Mouse (Mus musculus) embryonic facial prominence, embryonic 14.5 days (tissue): ENCODE data around the gene Heatr4. TPM values are rescaled to one million over a fixed set of nuclear protein-coding genes. Genes with fewer than 3 reads are reported as not detected.

Source experiments
- ATAC-seq: fragments of 200-750 bp; cut with Nextera tagmentation; 2 replicates; pipeline ENCODE4 v1.8.0; 2017; ENCODE audit warnings: low read depth, moderate number of reproducible peaks, moderate TSS enrichment
- DNase-seq: peaks from one replicate; pipeline ENCODE4 v3.0.0-alpha.2; 2015; ENCODE audit warnings: low spot score
- H3K27ac ChIP-seq: fragments of 300-500 bp; sonication (generic); replicated peaks from 2 replicates; pipeline ENCODE4 v1.5.1; 2014; ENCODE audit warnings: low read depth, mild to moderate bottlenecking, low read length, moderate library complexity
- H3K27me3 ChIP-seq: fragments of 300-500 bp; sonication (generic); replicated peaks from 2 replicates; pipeline ENCODE4 v1.6.1; 2014; ENCODE audit warnings: low read length; ENCODE audit not compliant: control insufficient read depth, insufficient read depth
- H3K36me3 ChIP-seq: fragments of 300-500 bp; sonication (generic); 2 replicates; pipeline ENCODE4 v1.6.1; 2014; ENCODE audit warnings: low read length, mixed read lengths; ENCODE audit not compliant: control insufficient read depth, insufficient read depth
- H3K4me1 ChIP-seq: fragments of 300-500 bp; sonication (generic); 2 replicates; pipeline ENCODE4 v1.6.1; 2014; ENCODE audit warnings: antibody characterized with exemption, low read length; ENCODE audit not compliant: control insufficient read depth, insufficient read depth
- H3K4me2 ChIP-seq: fragments of 300-500 bp; sonication (generic); 2 replicates; pipeline ENCODE4 v1.6.1; 2014; ENCODE audit warnings: low read depth, mild to moderate bottlenecking, low read length, moderate library complexity, mixed read lengths
- H3K4me3 ChIP-seq: fragments of 300-500 bp; sonication (generic); 2 replicates; pipeline ENCODE4 v1.5.1; 2014; ENCODE audit warnings: low read depth, mild to moderate bottlenecking, low read length
- H3K9ac ChIP-seq: fragments of 300-500 bp; sonication (generic); 2 replicates; pipeline ENCODE4 v1.6.1; 2014; ENCODE audit warnings: low read depth, mild to moderate bottlenecking, low read length, moderate library complexity, mixed read lengths
- H3K9me3 ChIP-seq: fragments of 300-500 bp; sonication (generic); 2 replicates; pipeline ENCODE4 v1.6.1; 2016; ENCODE audit warnings: low read length; ENCODE audit not compliant: control insufficient read depth
- WGBS: fragments of 180-500 bp; shearing (Covaris S2); extraction: QIAGEN DNeasy Blood & Tissue Kit; methylation state at CpG from one replicate; pipeline ENCODE4 v1.1.7; 2014; 5-methylcytosine and 5-hydroxymethylcytosine counted together
- polyA plus RNA-seq: library from polyadenylated mRNA; unstranded; fragments of >200 nt; fragmentation: Nextera tagmentation; extraction: Ambion mirVana; gene quantifications from 2 replicates; pipeline ENCODE4 v1.2.1, GENCODE M21; 2014

The Heatr4 gene
- polyA plus RNA-seq, 1 experiment from 2014 or later: not detected

DNA sequence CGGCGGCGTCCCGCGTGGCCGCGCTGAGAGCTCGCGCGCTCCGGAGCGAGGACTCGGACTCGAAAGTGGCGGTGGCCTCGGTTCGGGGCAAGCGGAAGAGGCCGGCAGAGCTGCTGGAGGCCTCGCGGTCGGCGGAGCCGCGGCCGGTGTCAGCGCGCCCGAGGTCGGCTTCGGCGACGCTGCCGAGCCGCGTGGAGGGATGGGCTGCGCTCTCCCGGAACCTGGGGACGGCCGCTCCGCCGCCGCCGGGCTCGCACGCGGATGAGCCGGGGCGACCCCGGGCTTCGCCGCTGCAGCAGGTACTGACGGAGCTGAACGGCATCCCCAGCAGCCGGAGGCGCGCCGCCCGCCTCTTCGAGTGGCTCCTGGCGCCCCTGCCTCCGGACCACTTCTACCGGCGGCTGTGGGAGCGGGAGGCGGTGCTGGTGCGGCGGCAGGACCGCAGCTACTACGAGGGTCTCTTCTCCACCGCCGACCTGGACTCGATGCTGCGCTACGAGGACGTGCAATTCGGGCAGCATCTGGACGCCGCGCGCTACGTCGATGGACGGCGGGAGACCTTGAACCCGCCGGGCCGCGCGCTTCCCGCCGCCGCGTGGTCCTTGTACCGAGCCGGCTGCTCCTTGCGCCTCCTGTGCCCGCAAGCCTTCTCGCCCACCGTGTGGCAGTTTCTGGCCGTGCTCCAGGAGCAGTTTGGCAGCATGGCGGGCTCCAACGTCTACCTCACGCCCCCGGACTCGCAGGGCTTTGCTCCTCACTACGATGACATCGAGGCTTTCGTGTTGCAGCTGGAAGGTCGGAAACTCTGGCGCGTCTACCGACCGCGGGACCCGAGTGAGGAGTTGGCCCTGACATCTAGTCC lies 33.6 kb downstream of the Heatr4 start:
- Histone ChIP-seq H3K36me3 (peaks cover 21% of the 10 kb centered on the region), H3K9ac (peak overlapping the region; percentile 82), H3K27ac (peak overlapping the region; percentile 80), H3K9me3 (peaks cover 3% of the 10 kb centered on the region; the same call in 1 of the 2 replicates), H3K4me2 (peak overlapping the region; percentile 94), H3K4me1 (peaks cover 13% of the 10 kb centered on the region), H3K27me3 (no peaks in the 10 kb centered on the region), H3K4me3 (peak overlapping the region; percentile 78)
- no peak for DNase-seq
- peak; percentile 63 for ATAC-seq
- 1% methylated on average over 26 of the region's 116 CpGs for WGBS

- Histone ChIP-seq H3K9me3 (peaks cover 3% of the 10 kb centered on the region; the same call in 1 of the 2 replicates), H3K4me1 (peaks cover 13% of the 10 kb centered on the region), H3K27me3 (no peaks in the 10 kb centered on the region), H3K4me3 (peak within 1 kb of the TSS; percentile 78), H3K9ac (peak within 1 kb of the TSS; percentile 82), H3K36me3 (peaks cover 21% of the 10 kb centered on the region), H3K27ac (peak within 1 kb of the TSS; percentile 80), H3K4me2 (peak within 1 kb of the TSS; percentile 94)
- ATAC-seq (peak; percentile 96), DNase-seq (peak; percentile 95)
- WGBS: under 1% methylated on average over 28 of the region's 37 CpGs
Observed at GRCm38 (mm10) chr12:83950493-83950839, 34.2 kb downstream of the Heatr4 start, which contains the start of gene Riox1. TSS of gene Riox1 (plus strand) at chr12:83950608.

DNA sequence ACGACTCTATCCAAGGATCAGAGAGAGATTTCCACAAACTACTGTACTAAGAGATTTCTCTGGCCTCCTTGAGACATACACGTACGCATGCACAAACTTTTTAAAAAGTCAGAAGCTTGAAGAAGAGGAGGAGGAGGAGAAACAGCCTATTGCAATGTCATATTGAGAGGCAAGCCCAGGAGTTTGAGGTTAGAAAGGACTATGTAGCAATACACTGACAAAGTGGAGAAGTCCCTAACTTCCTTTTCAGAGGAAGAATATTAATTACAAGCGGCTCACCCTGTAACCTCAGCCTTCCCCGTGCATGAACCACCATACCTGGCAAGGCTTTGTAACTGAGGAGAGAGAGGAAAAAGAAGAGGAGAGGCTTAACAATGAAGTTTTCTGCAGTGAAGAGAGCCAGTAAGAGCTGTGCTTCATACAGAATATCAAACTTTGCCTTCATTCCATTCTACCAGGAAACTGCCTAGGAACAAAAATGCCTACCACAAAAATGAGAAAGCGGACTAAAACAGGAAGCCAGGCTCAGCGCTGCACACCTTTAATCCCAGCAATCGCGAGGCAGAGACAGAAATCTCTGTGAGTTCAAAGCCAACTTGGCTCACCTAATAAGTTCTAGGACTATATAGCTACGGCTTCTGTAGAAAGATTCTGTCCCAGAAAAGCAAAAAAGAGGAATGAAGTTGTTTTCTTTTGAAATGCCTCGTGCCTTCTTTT lies 34.7 kb downstream of the Heatr4 start:
- Histone ChIP-seq H3K27ac (peak overlapping the region; percentile 44), H3K27me3 (no peaks in the 10 kb centered on the region), H3K9ac (peak overlapping the region; percentile 82), H3K36me3 (peaks cover 21% of the 10 kb centered on the region), H3K4me2 (peak overlapping the region; percentile 94), H3K4me3 (peak overlapping the region; percentile 78), H3K4me1 (peaks cover 13% of the 10 kb centered on the region), H3K9me3 (peaks cover 3% of the 10 kb centered on the region; the same call in 1 of the 2 replicates)
- WGBS: 26% methylated on average over 11 of the region's 11 CpGs
- no peak for ATAC-seq
- DNase-seq: no peak

- no peak for ATAC-seq
- WGBS: 83% methylated on average over 4 of the region's 4 CpGs
Observed at GRCm38 (mm10) chr12:83949043-83949442, 35.6 kb downstream of the Heatr4 start.

DNA sequence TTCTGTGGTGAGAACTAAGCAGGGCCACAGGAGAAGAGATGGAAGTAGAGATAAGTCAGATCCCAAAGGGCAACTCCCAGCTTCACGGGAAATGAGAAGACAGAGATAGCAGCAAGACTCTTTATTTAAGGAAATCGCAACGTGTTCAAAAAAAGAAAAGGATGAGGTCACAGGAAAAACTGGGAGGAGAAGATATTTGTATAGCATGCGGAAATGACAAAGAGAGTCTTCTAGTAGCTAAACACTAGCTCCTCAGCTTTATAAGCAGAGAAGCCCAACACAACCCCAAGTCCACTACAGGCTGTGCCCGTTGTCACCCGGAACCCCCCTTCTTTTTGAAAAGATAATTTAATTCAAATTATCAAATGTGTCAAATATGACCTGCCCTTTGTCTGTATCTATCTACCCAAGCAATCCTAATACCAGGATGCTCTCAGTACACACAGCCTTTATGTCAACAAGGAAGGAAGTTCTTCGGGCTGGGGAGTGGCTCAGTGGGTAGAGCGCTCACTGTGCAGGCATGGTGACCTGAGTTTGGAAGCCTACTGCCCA lies 37.3 kb downstream of the Heatr4 start:
- no peak overlapping the region for H3K27ac ChIP-seq
- ATAC-seq: no peak
- H3K4me1 ChIP-seq: peaks cover 9% of the 10 kb centered on the region
- H3K4me3 ChIP-seq: no peak overlapping the region
- WGBS: 83% methylated on average over 8 of the region's 8 CpGs
- no peaks in the 10 kb centered on the region for H3K27me3 ChIP-seq
- no peak for DNase-seq
- peaks cover 3% of the 10 kb centered on the region; the same call in 1 of the 2 replicates for H3K9me3 ChIP-seq
- H3K9ac ChIP-seq: no peak overlapping the region
- peaks cover 6% of the 10 kb centered on the region for H3K36me3 ChIP-seq
- no peak overlapping the region for H3K4me2 ChIP-seq

More at GRCm38 (mm10) chr12:83949043-83949442, 35.6 kb downstream of the Heatr4 start:
- no peak overlapping the region for H3K4me3 ChIP-seq
- peaks cover 13% of the 10 kb centered on the region for H3K4me1 ChIP-seq
- no peak overlapping the region for H3K4me2 ChIP-seq
- peaks cover 3% of the 10 kb centered on the region; the same call in 1 of the 2 replicates for H3K9me3 ChIP-seq
- no peak for DNase-seq
- H3K36me3 ChIP-seq: peaks cover 21% of the 10 kb centered on the region
- no peak overlapping the region for H3K9ac ChIP-seq
- no peak overlapping the region for H3K27ac ChIP-seq
- H3K27me3 ChIP-seq: no peaks in the 10 kb centered on the region

DNA sequence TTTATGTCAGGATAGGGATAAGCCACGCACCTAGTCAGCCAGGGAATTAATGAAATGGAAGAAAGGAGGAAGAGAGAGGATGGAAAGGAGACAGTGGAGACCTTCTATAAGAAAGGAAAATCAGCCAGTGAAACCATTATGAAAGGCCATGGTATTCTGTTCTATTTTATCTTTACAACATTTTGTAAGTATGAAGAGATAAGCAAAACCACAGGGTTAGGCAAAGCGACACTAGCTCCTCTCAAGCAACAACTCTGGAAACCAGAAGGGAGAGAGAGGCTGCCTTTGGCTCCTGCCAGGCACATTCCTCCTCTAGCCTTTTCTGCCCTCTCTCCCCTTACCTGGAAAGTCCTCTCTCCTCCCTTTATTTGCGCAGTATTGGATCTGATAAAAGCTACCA lies 42.7 kb downstream of the Heatr4 start:
- no peaks in the 10 kb centered on the region for H3K27me3 ChIP-seq
- no peak overlapping the region for H3K4me2 ChIP-seq
- WGBS: 72% methylated on average over 3 of the region's 3 CpGs
- ATAC-seq: no peak
- no peaks in the 10 kb centered on the region for H3K4me1 ChIP-seq
- no peaks in the 10 kb centered on the region for H3K36me3 ChIP-seq
- no peak overlapping the region for H3K27ac ChIP-seq
- H3K9me3 ChIP-seq: peaks cover 3% of the 10 kb centered on the region; the same call in 1 of the 2 replicates
- no peak overlapping the region for H3K4me3 ChIP-seq
- DNase-seq: no peak
- no peak overlapping the region for H3K9ac ChIP-seq

GRCm38 (mm10) chr12:83940031-83940430 lies 44.6 kb downstream of the Heatr4 start:
- Histone ChIP-seq H3K9ac (no peak overlapping the region), H3K27me3 (no peaks in the 10 kb centered on the region), H3K4me3 (no peak overlapping the region), H3K4me2 (no peak overlapping the region), H3K4me1 (no peaks in the 10 kb centered on the region), H3K36me3 (no peaks in the 10 kb centered on the region), H3K27ac (no peak overlapping the region), H3K9me3 (no peaks in the 10 kb centered on the region)
- DNase-seq (no peak), ATAC-seq (no peak)
- WGBS: 52% methylated on average over 4 of the region's 4 CpGs

GRCm38 (mm10) chr12:83939332-83939731 lies 45.3 kb downstream of the Heatr4 start:
- no peak overlapping the region for H3K27ac ChIP-seq
- no peak overlapping the region for H3K4me2 ChIP-seq
- no peaks in the 10 kb centered on the region for H3K4me1 ChIP-seq
- ATAC-seq (no peak), DNase-seq (no peak)
- no peaks in the 10 kb centered on the region for H3K9me3 ChIP-seq
- H3K4me3 ChIP-seq: no peak overlapping the region
- no peaks in the 10 kb centered on the region for H3K27me3 ChIP-seq
- WGBS: 68% methylated on average over 2 of the region's 2 CpGs
- no peak overlapping the region for H3K9ac ChIP-seq
- no peaks in the 10 kb centered on the region for H3K36me3 ChIP-seq
